Mouse (Mus musculus) cerebellum, postnatal 10 days (tissue): Measurements from ENCODE around the gene Tceal7.

Source experiments
- DNase-seq, 2 experiments: peaks; one replicate each; pipeline ENCODE4 v3.0.0; 2021; ENCODE audit warnings: mixed read lengths in 2 of 2

Gene Tceal7

GRCm38 (mm10) chrX:136214729-136215677, at the start of gene Tceal7, which contains the start of gene Bex1:
Tceal7 (plus strand) TSS chrX:136214779.
Bex1 (minus strand) TSS chrX:136215513.
- peak; percentile 19 to 30 for DNase-seq

GRCm38 (mm10) chrX:136170625-136171024, 44.0 kb upstream of the Tceal7 start:
- no peak for DNase-seq

- peak; percentile 76 to 77 for DNase-seq
Measured at GRCm38 (mm10) chrX:136171189-136172117, 43.1 kb upstream of the Tceal7 start.

- peak; percentile 83 to 87 for DNase-seq
Measured at GRCm38 (mm10) chrX:136172118-136172551, 42.4 kb upstream of the Tceal7 start, which contains the start of gene Tceal8. Tceal8 (minus strand) TSS chrX:136172342.

- peak in 1 of 2 experiments; percentile 13 for DNase-seq
Measured at GRCm38 (mm10) chrX:136172786-136173185, 41.8 kb upstream of the Tceal7 start.

GRCm38 (mm10) chrX:136180897-136181553, 33.6 kb upstream of the Tceal7 start:
- no peak for DNase-seq

- DNase-seq: no peak
Measured at GRCm38 (mm10) chrX:136183107-136183506, 31.5 kb upstream of the Tceal7 start.

GRCm38 (mm10) chrX:136195193-136195944, 19.2 kb upstream of the Tceal7 start:
- no peak for DNase-seq

- DNase-seq: peak; percentile 63 to 64
Measured at GRCm38 (mm10) chrX:136196873-136197272, 17.7 kb upstream of the Tceal7 start.

- DNase-seq: peak; percentile 22 to 36
Measured at GRCm38 (mm10) chrX:136203257-136203656, 11.3 kb upstream of the Tceal7 start.

- DNase-seq: peak; percentile 86 to 87
Measured at GRCm38 (mm10) chrX:136203664-136204066, 10.9 kb upstream of the Tceal7 start, which contains the start of gene Tceal5. Tceal5 (minus strand) TSS chrX:136203876.

GRCm38 (mm10) chrX:136204406-136204805, 10.2 kb upstream of the Tceal7 start:
- no peak for DNase-seq

- DNase-seq: no peak
Measured at GRCm38 (mm10) chrX:136213396-136213795, 1.2 kb upstream of the Tceal7 start.

GRCm38 (mm10) chrX:136216303-136216702, 1.7 kb downstream of the Tceal7 start:
- no peak for DNase-seq

GRCm38 (mm10) chrX:136223714-136224113, 9.1 kb downstream of the Tceal7 start:
- DNase-seq: no peak

GRCm38 (mm10) chrX:136227768-136228167, 13.2 kb downstream of the Tceal7 start:
- peak; percentile 12 to 15 for DNase-seq

GRCm38 (mm10) chrX:136238118-136238517, 23.5 kb downstream of the Tceal7 start:
- peak; percentile 72 to 82 for DNase-seq

GRCm38 (mm10) chrX:136243181-136243580, 28.6 kb downstream of the Tceal7 start:
- DNase-seq: no peak

- peak; percentile 81 to 88 for DNase-seq
Measured at GRCm38 (mm10) chrX:136244574-136245229, 30.1 kb downstream of the Tceal7 start, which contains the start of gene Tceal9. Tceal9 (plus strand) TSS chrX:136245079.

- DNase-seq: peak; percentile 61 to 64
Measured at GRCm38 (mm10) chrX:136245521-136246071, 31.0 kb downstream of the Tceal7 start.
